Mouse (Mus musculus) layer of hippocampus, postnatal 10 days (tissue): Measurements from ENCODE around the gene Soat2. TPM values are rescaled to one million over a fixed set of nuclear protein-coding genes. Genes with fewer than 3 reads are reported as not detected.
A peak's percentile ranks its signal among the peaks of the same experiment; 100 is the strongest.

ENCODE experiments used
- DNase-seq, 2 experiments: peaks; one replicate each; pipeline ENCODE4 v3.0.0; 2021; ENCODE audit warnings: low spot score in 2 of 2
- total RNA-seq, 2 experiments: library from RNA; stranded (reverse); gene quantifications; 2 replicates each; pipeline ENCODE4 v1.2.3; 2021

Soat2 gene
- total RNA-seq, 2 experiments from 2014 or later = not detected

DNA sequence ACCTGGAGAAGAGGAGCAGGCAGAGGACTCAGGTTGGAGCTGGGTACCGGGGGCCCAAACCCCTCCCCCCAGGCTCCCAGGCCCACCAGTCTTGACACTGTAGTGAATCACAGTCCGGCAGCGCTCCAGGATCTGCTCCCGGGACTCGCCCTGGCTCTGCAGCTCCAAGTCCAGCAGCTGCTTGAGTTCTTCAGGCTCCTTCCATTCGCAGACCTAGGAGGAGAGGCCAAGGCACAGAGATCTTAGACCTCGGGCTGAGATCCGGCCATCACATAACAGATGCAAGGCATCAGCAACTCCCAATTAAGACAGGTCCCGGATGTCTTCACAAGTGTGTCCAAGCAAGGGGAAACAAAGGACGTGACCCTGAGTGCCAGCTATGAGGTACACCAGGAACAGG, 37.8 kb downstream of the Soat2 start:
- no peak for DNase-seq

DNA sequence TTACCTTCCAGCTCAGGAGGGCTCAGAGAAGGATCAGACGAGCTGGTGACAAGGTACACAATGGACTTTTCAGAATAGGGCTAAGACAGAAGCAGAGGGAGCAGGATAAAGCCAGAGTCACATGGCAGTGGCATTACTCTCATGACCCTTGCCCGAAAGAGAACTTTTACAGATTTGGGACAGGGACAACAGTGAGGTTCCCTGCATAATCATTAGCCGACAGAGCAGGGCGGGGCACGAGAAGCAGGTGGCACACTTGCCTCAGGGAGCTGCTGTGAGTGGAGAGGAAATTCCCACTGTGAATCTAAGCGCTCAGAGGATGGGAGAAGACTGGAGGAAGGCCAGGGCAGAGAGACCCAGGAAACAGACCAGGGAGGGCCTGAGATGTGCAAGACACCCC, 38.6 kb downstream of the Soat2 start:
- DNase-seq = no peak

DNA sequence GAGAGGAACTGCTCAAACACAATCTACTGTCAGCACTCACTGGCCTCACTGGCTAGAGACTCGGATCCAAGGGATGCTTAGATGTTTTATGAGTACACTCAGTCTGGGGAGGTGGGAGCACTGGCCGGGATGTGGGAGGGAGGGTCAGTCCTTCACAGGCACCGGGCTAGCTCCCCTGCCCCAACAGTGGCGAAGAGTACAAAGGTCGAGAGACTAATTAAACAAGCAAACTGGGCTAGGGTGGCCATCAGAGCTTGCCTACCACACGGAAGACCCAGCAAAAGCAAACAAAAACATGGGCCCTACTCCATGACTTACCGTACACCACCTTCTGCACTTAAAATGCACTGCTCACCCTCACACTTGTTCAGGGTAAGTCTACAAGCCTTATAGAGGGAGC, 41.4 kb downstream of the Soat2 start:
- DNase-seq = no peak

DNA sequence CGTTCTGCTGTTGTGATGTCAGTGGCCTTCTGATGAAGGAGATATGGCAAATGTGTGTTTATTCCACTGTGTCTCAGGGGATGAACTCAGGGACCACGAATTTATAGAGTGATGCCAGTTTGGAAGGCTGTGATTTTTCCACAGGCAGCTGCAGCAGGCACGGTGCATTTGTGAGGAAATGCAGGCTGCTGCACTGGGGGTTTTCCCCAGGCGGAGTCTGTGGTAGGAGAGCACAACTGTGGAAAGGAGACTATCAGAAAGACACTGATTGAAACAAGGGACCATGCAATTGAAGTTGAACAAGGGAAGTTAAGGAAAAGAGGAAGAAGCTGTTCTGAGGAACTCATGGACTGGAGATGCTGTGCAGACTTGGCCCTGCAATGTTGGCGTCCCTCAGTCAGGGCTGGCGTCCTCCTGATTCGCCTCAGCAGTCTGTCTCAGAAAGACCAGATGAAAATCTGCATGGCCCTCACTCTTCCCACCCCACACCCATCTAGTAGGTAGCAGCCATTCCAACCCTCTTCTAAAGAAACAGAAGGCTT, 42.0 kb downstream of the Soat2 start:
- DNase-seq = no peak

DNA sequence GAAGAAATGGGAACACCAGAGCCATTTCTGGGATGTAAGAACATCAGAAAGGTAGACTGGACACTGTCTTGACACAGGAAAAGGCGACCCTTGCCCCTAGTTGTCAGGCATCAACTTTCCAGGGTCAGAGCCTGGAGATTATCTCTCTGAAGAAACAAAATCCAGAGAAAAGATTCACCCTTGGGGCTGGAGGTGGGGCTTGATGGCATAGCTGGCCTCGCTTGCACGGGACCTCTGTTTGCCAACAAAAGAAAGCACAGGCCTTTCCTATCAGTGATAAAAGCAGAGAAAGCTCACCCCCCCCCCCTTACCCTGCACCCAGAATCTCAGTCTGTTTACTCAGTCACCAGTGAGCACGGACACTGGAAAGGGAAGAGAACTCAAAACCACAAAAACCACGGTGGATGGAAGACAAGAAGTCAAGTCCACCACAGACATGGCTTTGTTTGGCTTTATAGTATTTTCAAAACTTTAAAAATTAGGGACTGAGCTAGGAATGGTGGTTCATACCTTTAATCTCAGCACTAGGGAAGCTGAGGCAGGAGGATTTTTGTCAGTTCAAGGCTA, 42.6 kb downstream of the Soat2 start:
- no peak for DNase-seq

DNA sequence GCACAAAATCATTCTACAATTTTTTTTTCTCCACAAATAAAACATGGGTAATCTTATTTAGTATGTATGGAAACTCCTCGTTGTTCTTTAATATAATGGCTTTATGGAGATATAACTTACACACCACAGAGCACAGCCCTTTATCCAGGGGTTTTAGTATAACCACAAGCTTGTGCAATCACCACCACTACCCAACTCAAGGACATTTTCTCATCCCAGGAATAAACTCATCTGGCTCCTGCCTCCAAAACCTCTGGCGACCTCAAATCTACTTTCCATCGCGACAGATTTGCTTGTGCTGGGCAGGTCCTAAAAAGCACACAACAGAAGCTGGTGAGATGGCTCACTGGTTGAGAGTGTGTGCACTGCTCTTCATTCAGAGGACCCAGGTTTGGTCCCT, 43.3 kb downstream of the Soat2 start:
- no peak for DNase-seq

DNA sequence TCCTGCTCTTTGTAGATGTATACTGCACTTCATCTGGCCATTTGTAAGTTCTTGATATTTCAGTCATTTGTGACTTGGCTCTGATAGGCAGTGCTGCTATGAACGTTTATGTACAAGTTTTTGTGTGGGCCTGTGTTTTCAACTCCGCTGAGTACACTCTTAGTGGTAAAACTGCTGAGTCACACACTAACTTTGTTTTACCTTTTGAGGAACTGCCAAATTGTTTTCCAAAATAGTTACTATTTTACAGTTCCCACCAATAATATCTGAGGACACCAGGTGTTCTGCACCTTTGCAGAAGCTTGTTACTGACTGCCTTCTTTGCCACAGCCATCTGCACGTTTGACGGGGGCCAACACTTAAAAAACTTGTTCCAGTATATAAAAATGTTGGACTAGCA, 44.1 kb downstream of the Soat2 start:
- DNase-seq = no peak

DNA sequence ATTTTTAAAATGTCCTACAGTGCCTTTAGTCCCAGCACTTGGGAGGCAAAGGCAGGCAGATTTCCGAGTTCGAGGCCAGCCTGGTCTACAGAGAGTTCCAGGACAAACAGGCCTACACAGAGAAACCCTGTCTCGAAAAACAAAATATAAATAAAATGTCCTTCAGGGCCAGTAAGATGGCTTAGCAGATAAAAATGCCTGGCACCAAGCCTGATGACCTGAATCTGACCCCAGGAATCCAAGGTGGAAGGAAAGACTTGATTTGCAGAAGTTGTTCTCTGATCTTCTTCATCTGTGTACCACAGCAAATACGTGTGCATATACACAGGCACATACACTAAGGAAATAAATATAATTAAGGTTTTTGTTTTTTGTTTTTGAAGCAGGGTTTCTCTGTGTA, 45.0 kb downstream of the Soat2 start:
- DNase-seq = no peak

DNA sequence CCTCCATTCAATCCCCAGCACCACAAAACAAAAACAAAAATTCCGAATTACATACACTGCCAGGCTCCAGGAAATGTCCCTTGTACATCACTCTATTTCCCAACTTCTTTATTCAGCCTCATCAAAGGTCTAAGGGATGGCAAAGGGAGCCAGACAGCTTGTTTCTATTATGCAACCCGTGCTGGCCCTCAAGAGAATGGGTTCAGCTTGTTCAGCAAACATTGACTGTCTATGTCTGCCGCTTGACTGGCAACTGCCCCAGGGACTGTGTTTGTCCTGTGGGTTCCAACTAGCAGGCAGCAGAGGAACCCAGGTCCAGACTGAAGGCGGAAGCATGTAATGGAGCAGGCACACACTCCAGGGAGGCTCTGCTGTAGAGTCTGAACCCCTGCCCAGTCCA, 48.5 kb downstream of the Soat2 start:
- DNase-seq = no peak

DNA sequence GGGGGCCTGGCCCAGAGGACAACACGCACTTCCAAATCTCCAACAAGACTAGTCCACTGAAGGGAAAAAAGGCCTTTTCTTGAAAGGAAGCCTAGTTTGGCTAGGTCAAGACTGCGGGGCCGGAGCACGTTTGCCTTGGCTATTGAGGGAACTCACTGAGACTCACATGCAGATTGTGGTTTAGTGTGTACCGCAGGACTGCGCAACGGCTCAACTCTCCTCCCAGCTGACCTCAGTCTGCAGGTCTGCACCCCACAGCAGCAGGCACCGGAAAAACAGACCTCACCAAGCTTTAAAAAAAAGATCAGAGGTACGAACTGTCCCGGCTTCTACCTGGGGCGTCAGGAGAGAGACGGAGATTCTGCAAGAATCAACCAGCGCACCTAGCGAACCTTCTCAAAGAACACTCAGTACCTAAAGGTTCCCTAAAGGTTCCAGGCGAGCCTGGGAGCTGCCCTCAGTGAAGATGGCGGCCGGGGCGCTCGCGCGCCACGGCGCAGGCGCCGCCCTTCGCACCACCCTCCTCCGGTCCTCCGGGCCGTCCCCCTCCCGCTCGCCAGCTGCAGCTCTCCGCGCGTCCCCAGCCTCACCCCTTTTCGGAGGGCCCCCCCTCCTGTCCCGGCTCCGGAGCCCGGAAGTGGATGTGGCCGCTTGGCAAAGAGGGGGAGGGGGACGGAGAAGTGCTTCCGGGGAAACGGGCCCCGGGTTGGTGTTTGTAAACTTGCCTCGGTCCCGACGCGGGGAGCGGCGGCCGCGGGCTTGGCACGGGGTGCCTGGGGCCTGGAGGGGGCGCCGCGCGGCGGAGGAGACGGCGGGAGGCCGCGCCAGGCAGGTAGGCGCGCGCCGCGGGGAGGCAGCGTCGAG, 52.9 kb downstream of the Soat2 start, which contains the start of gene Zfp740:
TSS of gene Zfp740 (plus strand) at position 279 of the 864 bp plus-strand sequence.
- peak; percentile 89 to 95 for DNase-seq

DNA sequence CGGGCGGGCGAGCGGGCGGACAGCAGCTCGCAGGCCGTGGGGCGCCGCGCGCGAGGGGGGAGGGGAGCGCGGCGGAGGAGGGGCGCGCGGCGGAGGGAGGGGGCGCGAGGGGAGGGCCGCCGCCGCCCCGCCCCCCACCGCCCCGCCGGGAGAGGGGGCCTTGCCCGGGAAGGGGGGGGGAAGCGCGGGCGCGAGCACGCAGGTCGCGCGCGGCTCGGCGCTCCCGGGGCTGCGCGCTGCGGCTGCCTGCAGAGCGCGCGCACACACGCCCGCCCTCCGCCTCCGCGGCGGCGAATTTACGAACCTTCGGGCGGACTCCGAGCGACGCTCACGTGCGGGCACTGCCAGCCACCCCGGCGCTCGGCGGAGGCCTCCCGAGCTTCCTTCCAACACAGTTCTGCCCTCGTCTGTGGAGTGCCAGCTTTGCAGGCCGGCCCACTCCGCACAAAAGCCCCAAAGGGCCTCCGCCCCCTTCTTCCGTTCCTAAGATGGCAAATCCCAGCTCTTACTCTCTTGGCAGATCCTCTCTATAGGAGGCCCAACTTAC, 53.6 kb downstream of the Soat2 start:
- DNase-seq = peak; percentile 61 to 77

DNA sequence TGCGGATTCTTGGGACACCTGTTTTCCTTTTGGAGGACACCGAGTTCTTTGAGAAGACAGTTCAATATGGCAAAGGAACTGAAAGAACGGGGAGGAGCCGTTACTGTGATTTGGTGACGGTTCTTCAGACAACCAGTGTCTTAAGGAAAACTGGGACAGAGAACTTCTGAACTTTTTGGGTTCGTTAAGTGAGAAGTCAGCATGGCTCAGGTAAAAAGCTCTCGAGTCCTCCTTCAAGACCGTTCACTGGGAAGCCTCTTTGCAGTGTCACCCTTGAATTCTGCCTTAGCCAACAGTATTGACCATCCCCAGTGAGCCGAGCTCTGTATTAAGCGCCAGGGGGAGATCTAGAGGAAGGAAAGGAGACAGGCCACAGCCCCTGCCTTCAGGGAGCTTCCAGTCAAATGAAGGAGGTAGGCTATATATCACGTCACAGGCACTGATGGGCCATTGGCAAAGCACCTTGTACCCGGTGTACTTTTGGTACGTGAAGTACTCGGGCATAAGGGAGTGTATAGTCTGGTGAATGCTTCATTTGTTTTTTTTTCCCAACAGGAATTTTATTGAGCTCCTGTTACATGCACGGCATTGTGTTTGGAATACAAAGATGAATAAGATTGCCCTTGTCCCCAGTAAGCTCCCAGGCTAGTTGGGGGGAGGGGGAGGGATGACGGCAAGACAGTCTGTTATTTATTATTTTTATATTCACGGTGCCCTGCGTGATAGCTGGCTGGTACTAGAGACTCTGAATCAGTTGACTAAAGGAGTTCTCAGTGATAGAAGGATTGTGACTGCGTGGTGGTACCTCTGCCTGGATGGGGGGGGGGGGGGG, 54.6 kb downstream of the Soat2 start, which contains the start of gene Csad:
TSS of gene Csad (minus strand) at position 51 of the 832 bp plus-strand sequence.
- no peak for DNase-seq

DNA sequence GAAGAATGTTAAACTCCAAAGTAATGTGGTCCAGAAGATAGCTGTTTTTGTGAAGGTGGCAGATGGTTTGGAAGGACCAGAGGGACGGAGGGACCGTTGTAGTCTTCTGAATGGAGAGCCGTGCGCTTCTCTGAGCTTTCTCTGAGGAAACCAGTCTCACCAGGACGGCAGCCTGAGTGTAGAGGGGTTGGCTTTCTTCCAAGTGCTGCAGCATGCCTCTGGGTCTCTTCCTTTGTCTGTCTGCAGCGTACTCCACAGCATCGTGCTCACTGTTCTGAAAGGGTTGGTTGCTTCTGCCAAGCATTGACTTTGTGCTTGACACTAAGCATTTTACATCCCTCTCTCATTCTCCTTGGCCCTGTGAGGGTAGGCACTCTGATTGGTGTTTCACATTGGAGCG, 55.5 kb downstream of the Soat2 start:
- peak; percentile 52 to 58 for DNase-seq

DNA sequence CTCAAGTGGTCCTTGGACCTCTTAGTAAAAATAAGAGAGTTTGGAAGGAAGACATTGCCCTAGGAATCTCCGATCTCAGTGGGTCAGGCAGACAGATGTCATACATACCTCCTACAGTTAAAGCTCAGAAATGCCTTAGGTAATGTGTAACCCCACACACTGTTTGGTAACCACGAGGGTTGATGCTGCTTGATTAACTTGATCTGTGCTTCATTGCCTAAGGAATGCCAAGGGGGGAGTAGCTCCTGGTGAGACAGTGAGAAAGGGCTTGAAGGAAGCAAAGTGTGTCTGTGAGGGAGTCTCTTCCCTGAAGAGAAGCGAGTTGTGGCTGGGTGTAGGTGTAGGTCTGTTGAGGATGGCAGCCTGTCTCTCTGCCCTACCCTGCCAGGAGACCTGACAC, 57.0 kb downstream of the Soat2 start:
- DNase-seq = no peak

DNA sequence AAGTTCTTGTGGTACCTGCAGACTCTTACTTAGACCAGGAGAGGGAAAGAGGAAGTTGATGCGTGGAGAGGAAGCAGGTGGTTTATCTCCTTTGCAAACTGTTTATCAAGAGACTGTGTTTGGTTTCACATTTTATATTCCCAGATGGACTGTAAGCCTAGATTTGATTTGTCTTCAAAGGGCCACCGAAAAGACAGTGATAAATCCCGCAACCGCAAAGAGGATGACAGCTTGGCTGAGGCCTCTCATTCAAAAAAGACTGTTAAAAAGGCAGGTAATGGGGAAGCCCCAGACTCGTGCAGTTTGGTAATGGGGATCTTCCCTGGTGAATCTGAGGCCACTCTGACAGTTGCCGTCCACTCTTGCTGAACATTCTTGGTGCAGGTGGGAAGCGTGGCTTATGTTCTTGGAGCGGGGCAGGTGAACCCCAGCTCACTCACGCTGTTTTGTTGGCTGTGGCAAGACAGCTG, 57.8 kb downstream of the Soat2 start:
- DNase-seq = no peak

DNA sequence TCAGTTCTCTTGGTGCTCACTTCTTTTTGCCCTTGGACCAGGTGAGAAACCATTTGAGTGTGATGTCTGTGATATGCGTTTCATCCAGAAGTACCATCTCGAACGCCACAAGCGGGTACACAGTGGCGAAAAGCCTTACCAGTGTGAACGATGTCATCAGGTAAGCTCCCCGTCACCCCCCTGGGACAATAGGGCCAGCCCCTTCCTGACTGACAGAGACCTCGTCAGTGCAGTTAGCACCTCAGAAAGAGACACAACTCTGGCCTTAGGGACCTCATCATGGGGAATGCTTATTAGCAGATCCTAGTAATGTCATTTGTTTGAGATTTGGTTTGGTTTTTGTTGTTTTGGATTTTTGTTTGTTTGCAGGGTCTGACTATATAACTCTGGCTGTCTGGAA, 58.8 kb downstream of the Soat2 start:
- DNase-seq = no peak

DNA sequence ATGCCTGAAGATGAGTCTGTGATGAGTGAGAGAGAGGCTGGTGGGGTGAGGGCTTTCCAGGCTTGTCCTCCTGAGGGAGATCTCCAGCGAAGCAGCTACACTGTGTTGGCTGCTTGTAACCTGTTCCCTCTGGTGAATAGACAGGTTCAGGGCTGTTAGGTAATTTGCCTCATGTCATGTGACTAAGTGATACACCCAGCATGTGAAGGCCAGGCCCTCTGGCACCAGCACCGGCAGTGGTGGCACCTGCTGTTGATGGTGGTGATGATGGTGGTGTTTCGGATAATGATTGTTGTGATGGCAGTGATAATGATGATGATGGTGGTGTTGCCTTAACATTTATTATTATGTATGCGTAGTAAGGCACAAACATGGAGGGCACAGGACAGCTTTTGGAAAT, 60.5 kb downstream of the Soat2 start:
- no peak for DNase-seq

DNA sequence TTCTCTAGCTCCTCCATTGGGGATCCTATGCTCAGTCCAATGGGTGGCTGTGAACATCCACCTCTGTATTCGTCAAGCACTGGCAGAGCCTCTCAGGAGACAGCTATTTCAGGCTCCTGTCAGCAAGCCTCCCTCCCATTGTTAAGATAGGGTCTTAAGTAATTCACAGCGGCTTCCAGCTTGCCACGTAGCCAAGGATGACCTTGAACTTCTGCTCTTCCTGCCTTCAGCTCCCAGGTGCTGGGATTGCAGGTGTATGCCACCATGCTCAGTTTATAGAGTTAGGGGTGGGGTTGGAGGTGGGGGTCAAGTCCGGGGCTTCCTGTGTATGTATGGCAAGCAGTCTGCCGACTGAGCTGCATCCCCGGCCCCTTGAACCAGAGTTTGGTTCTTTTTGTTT, 61.6 kb downstream of the Soat2 start:
- no peak for DNase-seq
